Mouse (Mus musculus) limb, embryonic 14.5 days (tissue): ENCODE measurements at regions not wholly inside any gene's neighbourhood (a gene's known extent, or its start where the extent isn't known, plus 50 kb on each side); places are given as distances from the start of the nearest gene placed in this dataset.

ENCODE experiments used
- ATAC-seq: fragments of 200-750 bp; cut with Nextera tagmentation; 2 replicates; pipeline ENCODE4 v1.8.0; 2017; ENCODE audit warnings: low read depth, moderate number of reproducible peaks, moderate TSS enrichment; ENCODE audit not compliant: low FRiP score
- DNase-seq: peaks from one replicate; pipeline ENCODE4 v3.0.0-alpha.2; 2015; ENCODE audit warnings: low spot score
- H3K27ac ChIP-seq: fragments of 300-500 bp; sonication (generic); replicated peaks from 2 replicates; pipeline ENCODE4 v1.5.1; 2014; ENCODE audit warnings: low read depth, mild to moderate bottlenecking, low read length, moderate library complexity, mixed read lengths
- H3K27me3 ChIP-seq: fragments of 300-500 bp; sonication (generic); 2 replicates; pipeline ENCODE4 v1.6.1; 2014; ENCODE audit warnings: low read length, mixed read lengths; ENCODE audit not compliant: control insufficient read depth, insufficient read depth
- H3K36me3 ChIP-seq: fragments of 300-500 bp; sonication (generic); 2 replicates; pipeline ENCODE4 v1.6.1; 2014; ENCODE audit warnings: mild to moderate bottlenecking, low read length, moderate library complexity, mixed read lengths; ENCODE audit not compliant: control insufficient read depth, insufficient read depth
- H3K4me1 ChIP-seq: fragments of 300-500 bp; sonication (generic); 2 replicates; pipeline ENCODE4 v1.6.1; 2014; ENCODE audit warnings: antibody characterized with exemption, low read length, mixed read lengths; ENCODE audit not compliant: control insufficient read depth, insufficient read depth
- H3K4me2 ChIP-seq: fragments of 300-500 bp; sonication (generic); replicated peaks from 2 replicates; pipeline ENCODE4 v1.6.1; 2014; ENCODE audit warnings: low read depth, mild to moderate bottlenecking, low read length, moderate library complexity; ENCODE audit not compliant: severe bottlenecking
- H3K4me3 ChIP-seq: fragments of 300-500 bp; sonication (generic); replicated peaks from 2 replicates; pipeline ENCODE4 v1.5.1; 2014; ENCODE audit warnings: low read length
- H3K9ac ChIP-seq: fragments of 300-500 bp; sonication (generic); 2 replicates; pipeline ENCODE4 v1.6.1; 2014; ENCODE audit warnings: mild to moderate bottlenecking, low read depth, low read length, moderate library complexity; ENCODE audit not compliant: severe bottlenecking
- H3K9me3 ChIP-seq: fragments of 300-500 bp; sonication (generic); 2 replicates; pipeline ENCODE4 v1.6.1; 2016; ENCODE audit warnings: low read length; ENCODE audit not compliant: control insufficient read depth
- POLR2A ChIP-seq: fragments of 200-500 bp; IDR thresholded peaks from 2 replicates; pipeline ENCODE4 v1.8.0; 2012; ENCODE audit warnings: inconsistent platforms, mild to moderate bottlenecking, moderate library complexity, borderline replicate concordance; ENCODE audit not compliant: insufficient read depth, insufficient read length; ENCODE audit errors: extremely low read depth
- WGBS: fragments of 180-500 bp; shearing (Covaris S2); extraction: QIAGEN DNeasy Blood & Tissue Kit; methylation state at CpG from one replicate; pipeline ENCODE4 v1.1.7; 2014; 5-methylcytosine and 5-hydroxymethylcytosine counted together

- H3K4me3 ChIP-seq, result no peak overlapping the region
- no peak for TF ChIP-seq POLR2A
- no peak overlapping the region for H3K27ac ChIP-seq
- 86% methylated on average over 2 of the region's 2 CpGs for WGBS
- H3K9ac ChIP-seq, result no peak overlapping the region
- DNase-seq (no peak), ATAC-seq (no peak)
- no peaks in the 10 kb centered on the region for H3K27me3 ChIP-seq
- H3K36me3 ChIP-seq, result no peaks in the 10 kb centered on the region
- H3K9me3 ChIP-seq, result no peaks in the 10 kb centered on the region
- no peak overlapping the region for H3K4me2 ChIP-seq
- H3K4me1 ChIP-seq, result peaks cover 4% of the 10 kb centered on the region; the same call in 1 of the 2 replicates
Observed at GRCm38 (mm10) chr10:118793794-118794193, 76.2 kb downstream of the Dyrk2 start.

GRCm38 (mm10) chr10:118794395-118795060 lies 75.5 kb downstream of the Dyrk2 start:
- Histone ChIP-seq H3K4me2 (no peak overlapping the region), H3K27me3 (no peaks in the 10 kb centered on the region), H3K27ac (no peak overlapping the region), H3K4me3 (no peak overlapping the region), H3K9ac (no peak overlapping the region), H3K4me1 (peaks cover 4% of the 10 kb centered on the region; the same call in 1 of the 2 replicates), H3K9me3 (no peaks in the 10 kb centered on the region), H3K36me3 (no peaks in the 10 kb centered on the region)
- DNase-seq (peak; percentile 76), ATAC-seq (no peak)
- TF ChIP-seq POLR2A, result no peak
- WGBS, result 34% methylated on average over 9 of the region's 9 CpGs

GRCm38 (mm10) chr10:118795061-118795407 lies 75.0 kb downstream of the Dyrk2 start:
- Histone ChIP-seq H3K27ac (no peak overlapping the region), H3K4me2 (no peak overlapping the region), H3K27me3 (no peaks in the 10 kb centered on the region), H3K4me1 (peaks cover 4% of the 10 kb centered on the region; the same call in 1 of the 2 replicates), H3K4me3 (no peak overlapping the region), H3K36me3 (no peaks in the 10 kb centered on the region), H3K9ac (no peak overlapping the region), H3K9me3 (no peaks in the 10 kb centered on the region)
- DNase-seq, result no peak
- no peak for ATAC-seq
- WGBS, result 80% methylated on average over 3 of the region's 3 CpGs
- no peak for TF ChIP-seq POLR2A

GRCm38 (mm10) chr10:118796512-118796911 lies 73.5 kb downstream of the Dyrk2 start:
- DNase-seq, result no peak
- no peak overlapping the region for H3K4me2 ChIP-seq
- no peak overlapping the region for H3K4me3 ChIP-seq
- no peak overlapping the region for H3K27ac ChIP-seq
- TF ChIP-seq POLR2A, result no peak
- H3K4me1 ChIP-seq, result peaks cover 4% of the 10 kb centered on the region; the same call in 1 of the 2 replicates
- no peak for ATAC-seq
- WGBS, result 79% methylated on average over 7 of the region's 7 CpGs
- no peaks in the 10 kb centered on the region for H3K27me3 ChIP-seq
- H3K9ac ChIP-seq, result no peak overlapping the region
- H3K9me3 ChIP-seq, result no peaks in the 10 kb centered on the region
- no peaks in the 10 kb centered on the region for H3K36me3 ChIP-seq

- no peak for TF ChIP-seq POLR2A
- Histone ChIP-seq H3K27me3 (no peaks in the 10 kb centered on the region), H3K4me1 (peaks cover 4% of the 10 kb centered on the region; the same call in 1 of the 2 replicates), H3K9me3 (no peaks in the 10 kb centered on the region), H3K4me2 (no peak overlapping the region), H3K9ac (no peak overlapping the region), H3K27ac (no peak overlapping the region), H3K4me3 (no peak overlapping the region), H3K36me3 (no peaks in the 10 kb centered on the region)
- ATAC-seq (no peak), DNase-seq (no peak)
- WGBS, result 87% methylated on average over 5 of the region's 5 CpGs
Observed at GRCm38 (mm10) chr10:118797256-118797655, 72.8 kb downstream of the Dyrk2 start.

GRCm38 (mm10) chr10:118799767-118800166 lies 70.2 kb downstream of the Dyrk2 start:
- H3K27me3 ChIP-seq, result no peaks in the 10 kb centered on the region
- DNase-seq, result no peak
- TF ChIP-seq POLR2A, result no peak

More at GRCm38 (mm10) chr10:118799767-118800166, 70.2 kb downstream of the Dyrk2 start:
- Histone ChIP-seq H3K4me3 (no peak overlapping the region), H3K9ac (no peak overlapping the region), H3K36me3 (no peaks in the 10 kb centered on the region), H3K4me1 (peaks cover 4% of the 10 kb centered on the region; the same call in 1 of the 2 replicates), H3K27ac (no peak overlapping the region), H3K9me3 (no peaks in the 10 kb centered on the region), H3K4me2 (no peak overlapping the region)
- ATAC-seq, result no peak
- WGBS, result 93% methylated on average over 8 of the region's 8 CpGs
